Mouse (Mus musculus) MEL (cell line): ENCODE measurements at regions not wholly inside any gene's neighbourhood (a gene's known extent, or its start where the extent isn't known, plus 50 kb on each side); places are given as distances from the start of the nearest gene placed in this dataset.

ENCODE experiments used
- DNase-seq: peaks from one replicate; pipeline ENCODE4 v3.0.0; 2011; ENCODE audit warnings: low read depth, low spot score
- H3K27ac ChIP-seq: 2 replicates; pipeline ENCODE4 v1.5.1; 2012; ENCODE audit warnings: low read depth, mild to moderate bottlenecking, control low read depth, low read length, moderate library complexity; ENCODE audit not compliant: control insufficient read depth
- H3K27me3 ChIP-seq, 2 experiments: fragments of 150-350 bp in 1 of 2; sonication (generic) in 1 of 2; 2 replicates each; pipeline ENCODE4 v1.6.1; 2012; ENCODE audit warnings: low read length in 2 of 2, mild to moderate bottlenecking in 2 of 2, improper control_type of control experiment in 1 of 2, moderate library complexity in 1 of 2; ENCODE audit not compliant: insufficient read depth in 2 of 2, control insufficient read depth in 1 of 2
- H3K36me3 ChIP-seq, 2 experiments: 2 replicates each; pipeline ENCODE4 v1.6.1; 2012 to 2014; ENCODE audit warnings: low read length in 2 of 2, improper control_type of control experiment in 1 of 2, inconsistent platforms in 1 of 2, mild to moderate bottlenecking in 1 of 2; ENCODE audit not compliant: insufficient read depth in 2 of 2, control insufficient read depth in 1 of 2
- H3K4me1 ChIP-seq, 2 experiments: fragments of 150-350 bp in 1 of 2; sonication (generic) in 1 of 2; 2 replicates each; pipeline ENCODE4 v1.6.1; 2012; ENCODE audit warnings: low read length in 2 of 2, improper control_type of control experiment in 1 of 2, mild to moderate bottlenecking in 1 of 2; ENCODE audit not compliant: insufficient read depth in 2 of 2, control insufficient read depth in 1 of 2
- H3K4me3 ChIP-seq, 2 experiments: fragments of 150-350 bp in 1 of 2; sonication (generic) in 1 of 2; 2 replicates each; pipeline ENCODE4 v1.5.1; 2012; ENCODE audit warnings: low read depth in 2 of 2, low read length in 2 of 2, mild to moderate bottlenecking in 2 of 2, moderate library complexity in 2 of 2, control low read depth in 1 of 2, improper control_type of control experiment in 1 of 2; ENCODE audit not compliant: control insufficient read depth in 1 of 2, insufficient read depth in 1 of 2
- H3K79me2 ChIP-seq: 2 replicates; pipeline ENCODE4 v1.6.1; 2012; ENCODE audit warnings: mild to moderate bottlenecking, low read length, moderate library complexity; ENCODE audit not compliant: control insufficient read depth, poor library complexity, insufficient read depth
- H3K9ac ChIP-seq: 2 replicates; pipeline ENCODE4 v1.6.1; 2012; ENCODE audit warnings: low read depth, mild to moderate bottlenecking, control low read depth, low read length, moderate library complexity; ENCODE audit not compliant: control insufficient read depth, poor library complexity, severe bottlenecking
- H3K9me3 ChIP-seq: fragments of 150-350 bp; sonication (generic); replicated peaks from 2 replicates; pipeline ENCODE4 v1.6.1; 2012; ENCODE audit warnings: mild to moderate bottlenecking, low read length, improper control_type of control experiment, moderate library complexity; ENCODE audit not compliant: insufficient read depth
- BHLHE40 ChIP-seq: IDR thresholded peaks from 2 replicates; pipeline ENCODE4 v1.6.1; 2012; ENCODE audit warnings: low read depth, mild to moderate bottlenecking, inconsistent platforms, low read length, improper control_type of control experiment, borderline replicate concordance
- E2F4 ChIP-seq: IDR thresholded peaks from 2 replicates; pipeline ENCODE4 v1.6.1; 2011; ENCODE audit warnings: low read depth, low read length, improper control_type of control experiment, borderline replicate concordance
- EP300 ChIP-seq, 2 experiments: IDR thresholded peaks; 2 replicates each; pipeline ENCODE4 v1.6.1; 2011; ENCODE audit warnings: improper control_type of control experiment in 2 of 2, low read length in 2 of 2, low read depth in 1 of 2, mild to moderate bottlenecking in 1 of 2
- ETS1 ChIP-seq: IDR thresholded peaks from 2 replicates; pipeline ENCODE4 v1.6.1; 2012; ENCODE audit warnings: low read depth, mild to moderate bottlenecking, inconsistent platforms, low read length, improper control_type of control experiment, moderate library complexity
- HCFC1 ChIP-seq: IDR thresholded peaks from 2 replicates; pipeline ENCODE4 v1.6.1; 2012; ENCODE audit warnings: low read depth, mild to moderate bottlenecking, inconsistent platforms, low read length, improper control_type of control experiment, moderate library complexity
- JUND ChIP-seq: IDR thresholded peaks from 2 replicates; pipeline ENCODE4 v1.6.1; 2011; ENCODE audit warnings: low read depth, mild to moderate bottlenecking, improper control_type of control experiment, low read length
- KAT2A ChIP-seq: conservative IDR thresholded peaks from 2 replicates; pipeline ENCODE4 v1.6.1; 2012; ENCODE audit warnings: low read depth, low read length, improper control_type of control experiment, inconsistent platforms
- MAFK ChIP-seq: IDR thresholded peaks from 2 replicates; pipeline ENCODE4 v1.6.1; 2011; ENCODE audit warnings: low read depth, mild to moderate bottlenecking, low read length, improper control_type of control experiment, borderline replicate concordance
- MAX ChIP-seq: IDR thresholded peaks from 2 replicates; pipeline ENCODE4 v1.6.1; 2011; ENCODE audit warnings: low read length, improper control_type of control experiment
- MAZ ChIP-seq: IDR thresholded peaks from 2 replicates; pipeline ENCODE4 v1.6.1; 2012; ENCODE audit warnings: low read depth, mild to moderate bottlenecking, inconsistent platforms, low read length, improper control_type of control experiment
- MYB ChIP-seq: IDR thresholded peaks from 2 replicates; pipeline ENCODE4 v1.6.1; 2011; ENCODE audit warnings: mild to moderate bottlenecking, low read depth, low read length, improper control_type of control experiment
- NRF1 ChIP-seq: IDR thresholded peaks from 2 replicates; pipeline ENCODE4 v1.6.1; 2014; ENCODE audit warnings: low read depth, mild to moderate bottlenecking, inconsistent platforms, low read length, improper control_type of control experiment, moderate library complexity; ENCODE audit not compliant: poor library complexity, insufficient read depth, severe bottlenecking
- POLR2A ChIP-seq, 2 experiments: IDR thresholded peaks; 2 replicates each; pipeline ENCODE4 v1.6.1; 2011 to 2012; ENCODE audit warnings: low read length in 2 of 2, mild to moderate bottlenecking in 2 of 2, control low read depth in 1 of 2, improper control_type of control experiment in 1 of 2, low read depth in 1 of 2, moderate library complexity in 1 of 2; ENCODE audit not compliant: control insufficient read depth in 1 of 2, insufficient read depth in 1 of 2, poor library complexity in 1 of 2
- RAD21 ChIP-seq: IDR thresholded peaks from 2 replicates; pipeline ENCODE4 v1.6.1; 2011; ENCODE audit warnings: mild to moderate bottlenecking, low read depth, low read length, improper control_type of control experiment
- RCOR1 ChIP-seq: IDR thresholded peaks from 2 replicates; pipeline ENCODE4 v1.6.1; 2012; ENCODE audit warnings: low read depth, mild to moderate bottlenecking, inconsistent platforms, low read length, improper control_type of control experiment
- SIN3A ChIP-seq: IDR thresholded peaks from 2 replicates; pipeline ENCODE4 v1.6.1; 2012; ENCODE audit warnings: low read length, improper control_type of control experiment, inconsistent platforms
- SMC3 ChIP-seq: IDR thresholded peaks from 2 replicates; pipeline ENCODE4 v1.6.1; 2011; ENCODE audit warnings: low read depth, low read length, improper control_type of control experiment
- TAL1 ChIP-seq: IDR thresholded peaks from 2 replicates; pipeline ENCODE4 v1.6.1; 2012; ENCODE audit warnings: mild to moderate bottlenecking, inconsistent platforms, low read length, moderate library complexity, mixed read lengths
- UBTF ChIP-seq: IDR thresholded peaks from 2 replicates; pipeline ENCODE4 v1.6.1; 2012; ENCODE audit warnings: low read depth, mild to moderate bottlenecking, inconsistent platforms, low read length, improper control_type of control experiment, moderate library complexity, borderline replicate concordance; ENCODE audit not compliant: insufficient read depth
- ZC3H11A ChIP-seq: IDR thresholded peaks from 2 replicates; pipeline ENCODE4 v1.6.1; 2012; ENCODE audit warnings: low read depth, mild to moderate bottlenecking, inconsistent platforms, low read length, improper control_type of control experiment

DNA sequence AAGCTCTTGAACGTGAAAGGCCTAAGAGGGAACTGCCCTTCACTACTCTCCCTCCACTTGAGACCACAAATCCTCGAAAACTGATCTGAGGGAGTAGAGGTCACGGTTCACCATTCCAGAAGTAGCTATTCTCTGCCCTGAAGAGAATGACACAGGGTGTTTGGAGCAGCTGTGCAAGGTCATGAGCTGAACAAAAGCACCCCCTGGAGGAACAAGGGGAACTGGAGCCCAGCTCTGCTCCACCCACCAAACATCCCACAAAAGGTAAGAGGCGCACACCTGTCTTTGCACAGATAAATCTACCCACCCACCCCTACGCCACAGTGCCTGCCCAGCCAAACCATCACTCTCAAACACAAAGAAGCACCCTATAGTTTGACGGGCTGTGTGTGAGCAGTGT is 90.4 kb upstream of the Clstn2 start:
- Histone ChIP-seq H3K27ac (no peak overlapping the region), H3K27me3 (no peaks in the 10 kb centered on the region), H3K9me3 (no peaks in the 10 kb centered on the region), H3K4me3 (no peak overlapping the region), H3K79me2 (no peaks in the 10 kb centered on the region), H3K4me1 (no peaks in the 10 kb centered on the region), H3K36me3 (no peaks in the 10 kb centered on the region), H3K9ac (no peak overlapping the region)
- TF ChIP-seq RAD21 (no peak), NRF1 (no peak), HCFC1 (no peak), MAZ (no peak), POLR2A (IDR thresholded peaks at IDR 0.05; ENCODE audit: control insufficient read depth in 1 of 2, insufficient read depth in 1 of 2, low read depth in 1 of 2, low read length in 2 of 2, poor library complexity in 1 of 2) (no peak), ZC3H11A (no peak), RCOR1 (no peak)
- DNase-seq: no peak

DNA sequence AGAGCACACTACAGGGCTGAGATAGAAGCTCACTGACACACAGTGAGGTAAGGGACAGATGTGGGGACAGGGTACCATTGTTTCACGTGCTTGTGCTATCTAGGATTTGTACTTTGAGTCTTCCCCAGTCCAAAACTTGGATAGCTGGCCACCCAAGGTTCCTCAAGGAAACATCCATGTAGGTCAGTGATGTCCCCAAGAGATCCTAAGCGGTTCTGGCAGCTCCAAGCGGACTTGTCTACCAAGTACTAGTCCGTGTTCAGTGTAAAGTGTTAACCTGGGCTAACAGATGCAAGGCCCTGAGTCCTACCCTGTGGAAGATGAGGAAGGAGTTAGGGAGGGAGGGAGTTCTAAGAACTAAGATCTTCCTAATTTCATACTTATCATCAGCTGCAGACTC is 96.6 kb upstream of the Clstn2 start:
- H3K27me3 ChIP-seq: no peaks in the 10 kb centered on the region
- no peak for TF ChIP-seq ETS1
- TF ChIP-seq MAX: no peak
- TF ChIP-seq SMC3: no peak
- TF ChIP-seq E2F4: no peak
- TF ChIP-seq JUND: no peak
- TF ChIP-seq SIN3A: no peak
- TF ChIP-seq TAL1: no peak
- no peak overlapping the region for H3K4me3 ChIP-seq
- no peaks in the 10 kb centered on the region for H3K36me3 ChIP-seq
- no peaks in the 10 kb centered on the region for H3K9me3 ChIP-seq
- no peak overlapping the region for H3K27ac ChIP-seq
- no peak overlapping the region for H3K9ac ChIP-seq
- DNase-seq: no peak
- no peaks in the 10 kb centered on the region for H3K4me1 ChIP-seq
- H3K79me2 ChIP-seq: no peaks in the 10 kb centered on the region

DNA sequence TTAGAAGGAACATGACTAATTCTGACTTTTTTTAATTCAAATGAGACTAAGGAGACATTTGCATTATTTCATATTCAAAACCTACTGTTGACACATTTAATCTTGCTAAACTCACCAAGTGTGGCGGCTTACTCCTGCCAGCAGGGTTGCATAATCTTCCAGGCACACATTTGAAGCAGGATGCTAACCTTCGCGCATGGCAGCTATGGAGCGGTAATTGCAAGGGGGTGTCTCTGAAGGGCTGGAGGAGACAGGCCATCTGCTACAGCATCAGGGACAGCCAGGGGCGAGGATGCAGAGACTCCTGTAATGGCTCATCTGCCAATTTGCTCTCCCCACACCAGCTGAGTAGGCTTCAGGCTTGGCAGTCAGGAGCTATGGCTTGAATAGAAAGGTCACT is 97.9 kb upstream of the Clstn2 start:
- no peak for DNase-seq
- Histone ChIP-seq H3K27ac (no peak overlapping the region), H3K9me3 (no peaks in the 10 kb centered on the region), H3K79me2 (no peaks in the 10 kb centered on the region), H3K4me3 (no peak overlapping the region), H3K27me3 (no peaks in the 10 kb centered on the region), H3K36me3 (no peaks in the 10 kb centered on the region), H3K9ac (no peak overlapping the region), H3K4me1 (no peaks in the 10 kb centered on the region)
- TF ChIP-seq BHLHE40: no peak
- TF ChIP-seq SMC3: no peak
- no peak for TF ChIP-seq EP300 (IDR thresholded peaks at IDR 0.05; ENCODE audit: low read depth in 1 of 2, low read length in 2 of 2)
- TF ChIP-seq MYB: no peak
- no peak for TF ChIP-seq MAZ
- no peak for TF ChIP-seq KAT2A
- no peak for TF ChIP-seq UBTF
- no peak for TF ChIP-seq TAL1
- TF ChIP-seq MAFK: no peak
- TF ChIP-seq RCOR1: no peak
- no peak for TF ChIP-seq MAX
